Mouse (Mus musculus) forebrain, embryonic 10.5 days (tissue): Measurements from ENCODE around the gene Gm8082. TPM values are rescaled to one million over a fixed set of nuclear protein-coding genes. Genes with fewer than 3 reads are reported as not detected.
"Not testable (repeated sequence)": the region's sequence is repeated elsewhere in the genome, so short reads cannot be mapped to it uniquely, and the experiment has no call there.

Source experiments
- DNase-seq: peaks from one replicate; pipeline ENCODE4 v3.0.0-alpha.2; 2017; ENCODE audit warnings: low spot score; ENCODE audit errors: extremely low spot score
- H3K27ac ChIP-seq: fragments of 300-500 bp; sonication (generic); 2 replicates; pipeline ENCODE4 v1.5.1; 2016; ENCODE audit warnings: mild to moderate bottlenecking
- H3K27me3 ChIP-seq: fragments of 300-500 bp; sonication (generic); 2 replicates; pipeline ENCODE4 v1.6.1; 2016; ENCODE audit warnings: mild to moderate bottlenecking; ENCODE audit not compliant: poor library complexity, severe bottlenecking
- H3K36me3 ChIP-seq: fragments of 300-500 bp; sonication (generic); replicated peaks from 2 replicates; pipeline ENCODE4 v1.6.1; 2016; ENCODE audit warnings: mild to moderate bottlenecking, moderate library complexity
- H3K4me1 ChIP-seq: fragments of 300-500 bp; sonication (generic); 2 replicates; pipeline ENCODE4 v1.6.1; 2016
- H3K4me3 ChIP-seq: fragments of 300-500 bp; sonication (generic); 2 replicates; pipeline ENCODE4 v1.5.1; 2016; ENCODE audit warnings: mild to moderate bottlenecking, moderate library complexity
- H3K9me3 ChIP-seq: fragments of 300-500 bp; sonication (generic); 2 replicates; pipeline ENCODE4 v1.6.1; 2016; ENCODE audit warnings: mild to moderate bottlenecking, moderate library complexity
- WGBS: fragments of 180-500 bp; shearing (Covaris S2); methylation state at CpG from one replicate; pipeline ENCODE4 v1.1.7; 2016; 5-methylcytosine and 5-hydroxymethylcytosine counted together
- polyA plus RNA-seq: library from polyadenylated mRNA; unstranded; fragments of >200 nt; fragmentation: Nextera tagmentation; extraction: Ambion mirVana; gene quantifications from 2 replicates; pipeline ENCODE4 v1.2.1, GENCODE M21; 2016

Gm8082 gene
- not detected in 2 replicates for polyA plus RNA-seq

- not testable (repeated sequence) for H3K27me3 ChIP-seq, H3K9me3 ChIP-seq, H3K4me3 ChIP-seq, DNase-seq, H3K4me1 ChIP-seq, H3K36me3 ChIP-seq, H3K27ac ChIP-seq
- WGBS = no CpG with 5 or more reads among the region's 1 CpGs
Measured at GRCm38 (mm10) chr14:42993524-42993923, at the start of gene Gm8082. Gene Gm8082, minus strand, starts transcription at chr14:42993624.

GRCm38 (mm10) chr14:43015528-43015927 is 22.1 kb upstream of the Gm8082 start, which contains the start of gene Gm10376:
Gene Gm10376, minus strand, starts transcription at chr14:43015628.
- H3K9me3 ChIP-seq, H3K27me3 ChIP-seq, H3K4me1 ChIP-seq, DNase-seq, H3K4me3 ChIP-seq, H3K36me3 ChIP-seq, H3K27ac ChIP-seq: not testable (repeated sequence)

Other genes with a start within 250 kb of the Gm8082 start
- not detected in 2 replicates for gene Gm3015, start 224.8 kb downstream of the Gm8082 start, polyA plus RNA-seq
- not detected in 2 replicates for gene Gm10377, start 195.6 kb downstream of the Gm8082 start, polyA plus RNA-seq
- not detected in 2 replicates for gene Gm21977, start 140.1 kb downstream of the Gm8082 start, polyA plus RNA-seq
- not detected in 2 replicates for gene Gm10376, start 22.0 kb upstream of the Gm8082 start, polyA plus RNA-seq
- gene Gm8094, start 83.0 kb upstream of the Gm8082 start, polyA plus RNA-seq = not detected in 2 replicates
- not detected in 2 replicates for gene Gm8104, start 107.0 kb upstream of the Gm8082 start, polyA plus RNA-seq
- not detected in 2 replicates for gene Gm7233, start 186.2 kb upstream of the Gm8082 start, polyA plus RNA-seq
- gene Gm8122, start 241.7 kb upstream of the Gm8082 start, polyA plus RNA-seq = not detected in 2 replicates